Mouse (Mus musculus) 3134 (cell line): ENCODE data around the gene Edn1.
A peak's percentile ranks its signal among the peaks of the same experiment; 100 is the strongest.

Source experiments
- DNase-seq: peaks from one replicate; pipeline ENCODE4 v3.0.0-alpha.2; 2011; ENCODE audit warnings: low spot score; ENCODE audit not compliant: insufficient read length; ENCODE audit errors: extremely low read depth

Gene Edn1

DNA sequence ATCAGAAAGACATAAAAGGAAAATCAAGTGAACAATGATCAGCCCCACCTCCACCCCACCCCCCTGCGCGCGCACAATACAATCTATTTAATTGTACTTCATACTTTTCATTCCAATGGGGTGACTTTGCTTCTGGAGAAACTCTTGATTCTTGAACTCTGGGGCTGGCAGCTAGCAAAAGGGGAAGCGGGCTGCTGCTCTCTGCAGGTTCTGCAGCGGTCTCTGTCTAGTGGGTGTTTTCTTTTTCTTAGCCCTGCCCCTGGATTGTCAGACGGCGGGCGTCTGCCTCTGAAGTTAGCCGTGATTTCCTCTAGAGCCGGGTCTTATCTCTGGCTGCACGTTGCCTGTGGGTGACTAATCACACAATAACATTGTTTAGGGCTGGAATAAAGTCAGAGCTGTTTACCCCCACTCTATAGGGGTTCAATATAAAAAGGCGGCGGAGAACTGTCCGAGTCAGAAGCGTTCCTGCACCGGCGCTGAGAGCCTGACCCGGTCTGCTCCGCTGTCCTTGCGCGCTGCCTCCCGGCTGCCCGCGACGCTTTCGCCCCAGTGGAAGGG is at the start of gene Edn1:
Gene Edn1 (plus strand): TSS at position 316 of the 561 bp plus-strand sequence.
- DNase-seq = peak; percentile 62

DNA sequence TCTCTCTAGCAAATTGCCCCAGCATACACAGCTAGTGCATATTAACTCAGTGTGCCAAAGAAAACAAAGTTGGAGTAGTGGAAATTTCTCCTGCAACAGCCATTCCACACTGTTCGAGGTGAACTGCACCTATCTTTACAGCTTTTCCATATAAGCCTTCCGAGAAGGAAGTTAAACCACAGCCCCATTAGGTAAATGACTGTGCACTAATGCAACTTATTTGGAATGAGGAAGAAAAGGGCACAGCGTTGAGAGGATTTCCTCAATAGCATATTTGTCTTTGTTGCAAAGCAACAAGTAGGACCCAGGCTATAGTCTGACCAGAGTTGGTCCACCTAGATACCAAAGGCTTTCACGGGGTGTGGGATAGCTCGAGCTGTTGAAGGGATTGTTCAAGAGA is 47.5 kb upstream of the Edn1 start:
- no peak for DNase-seq

DNA sequence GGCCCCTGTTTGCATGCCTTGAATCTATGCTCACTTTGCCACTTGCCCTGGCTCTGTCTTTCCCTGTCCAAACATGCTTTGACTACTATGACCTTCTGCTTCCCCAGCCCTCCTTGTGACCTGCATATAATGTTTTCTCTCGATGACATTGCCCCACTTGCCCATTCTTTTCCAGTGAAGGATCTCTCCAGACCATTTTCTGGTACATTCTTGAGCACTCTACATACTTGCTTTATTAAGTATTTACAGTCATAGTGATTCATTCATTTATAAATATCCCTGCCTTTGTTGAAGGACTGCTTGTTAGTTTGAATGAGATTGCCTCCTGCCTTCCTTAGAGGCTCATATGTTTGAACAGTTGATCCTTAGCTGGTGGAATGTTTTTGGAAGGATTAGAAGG is 46.2 kb upstream of the Edn1 start:
- no peak for DNase-seq

DNA sequence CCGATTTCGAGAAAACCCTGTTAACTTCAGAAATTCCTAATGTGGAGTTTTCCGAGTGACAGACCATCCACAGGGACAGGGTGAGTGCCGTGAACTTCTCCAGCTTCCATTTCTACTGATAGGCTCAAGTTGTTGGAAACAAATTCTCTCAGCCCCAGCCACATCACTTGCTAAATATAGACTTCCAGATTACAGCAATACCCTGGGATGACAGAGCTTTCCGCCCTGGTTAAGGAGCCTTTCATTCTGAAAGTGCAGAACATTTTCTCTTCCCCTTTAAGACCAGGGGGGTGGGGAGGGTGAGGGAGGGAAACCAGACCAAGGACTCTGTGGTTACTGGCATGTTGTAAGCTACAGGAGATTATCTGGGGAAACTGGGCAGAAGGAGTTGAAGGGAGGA is 42.9 kb upstream of the Edn1 start:
- no peak for DNase-seq

DNA sequence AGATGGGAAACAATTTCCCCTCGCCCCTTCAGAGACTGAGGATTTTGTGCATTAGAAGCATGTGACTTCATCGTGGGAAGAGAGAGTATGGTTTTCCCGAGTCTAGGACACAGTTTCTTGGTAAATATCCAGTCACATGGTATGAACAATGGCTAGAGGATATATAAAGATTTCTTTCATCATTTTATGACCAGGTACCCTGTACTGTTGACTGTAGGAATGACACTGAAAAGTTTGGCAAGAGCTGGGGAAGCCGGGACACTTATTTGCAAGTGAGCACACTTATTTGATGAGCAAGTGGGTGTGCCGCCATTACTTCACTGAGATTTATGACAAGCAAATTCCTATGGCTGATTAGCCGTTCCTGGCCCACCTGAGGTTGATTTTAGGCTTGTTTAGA is 40.6 kb upstream of the Edn1 start:
- DNase-seq = no peak

DNA sequence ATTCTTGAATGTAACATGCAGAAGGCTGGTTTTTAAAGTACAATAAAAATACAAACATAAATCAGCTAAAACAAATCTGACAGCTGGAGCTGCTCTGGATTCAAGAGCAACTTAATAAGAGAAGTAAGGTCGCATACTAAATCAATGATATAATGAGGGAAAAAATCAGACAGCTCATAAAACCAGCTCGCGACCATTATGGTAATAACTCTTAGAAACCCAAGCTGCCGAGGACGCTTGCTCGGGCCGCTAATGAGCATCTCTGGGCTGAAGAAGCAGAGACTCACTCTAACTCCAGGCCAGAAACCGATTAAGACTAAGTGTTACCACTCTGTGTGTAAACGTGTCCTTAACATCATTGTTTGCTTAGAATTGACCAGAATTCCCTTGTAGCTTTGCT is 31.2 kb upstream of the Edn1 start:
- DNase-seq = no peak

DNA sequence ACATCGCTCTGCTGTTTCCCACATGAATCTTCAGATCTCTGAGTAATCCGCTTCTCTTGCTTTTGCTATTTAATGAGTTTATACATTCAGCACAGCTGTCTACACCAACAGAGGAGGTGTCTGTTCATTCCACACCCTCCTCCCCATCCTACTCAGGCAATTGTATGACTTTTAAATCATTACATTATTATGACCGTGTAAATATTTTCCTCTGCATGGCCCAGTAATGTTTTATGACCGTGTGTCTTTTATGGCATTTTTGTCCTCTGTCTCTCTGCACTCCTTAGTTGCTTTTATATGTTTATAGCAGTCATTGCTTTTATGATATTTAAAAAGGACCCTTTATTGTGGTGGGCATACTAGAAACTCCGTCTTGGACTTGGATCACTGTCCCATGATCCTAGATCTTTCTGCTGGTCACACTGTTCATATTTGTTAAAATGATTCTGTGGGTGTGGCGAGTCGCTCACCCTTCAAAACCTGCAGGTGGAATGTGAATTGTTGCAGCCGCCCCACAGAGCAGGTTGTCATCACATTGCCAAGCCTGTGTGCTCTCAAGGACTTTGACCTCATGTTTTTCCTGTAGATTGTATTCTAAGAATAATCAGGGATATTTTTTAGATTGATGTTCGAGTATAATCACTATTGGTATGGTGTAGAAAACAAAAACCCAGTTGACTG is 24.4 kb upstream of the Edn1 start:
- no peak for DNase-seq

DNA sequence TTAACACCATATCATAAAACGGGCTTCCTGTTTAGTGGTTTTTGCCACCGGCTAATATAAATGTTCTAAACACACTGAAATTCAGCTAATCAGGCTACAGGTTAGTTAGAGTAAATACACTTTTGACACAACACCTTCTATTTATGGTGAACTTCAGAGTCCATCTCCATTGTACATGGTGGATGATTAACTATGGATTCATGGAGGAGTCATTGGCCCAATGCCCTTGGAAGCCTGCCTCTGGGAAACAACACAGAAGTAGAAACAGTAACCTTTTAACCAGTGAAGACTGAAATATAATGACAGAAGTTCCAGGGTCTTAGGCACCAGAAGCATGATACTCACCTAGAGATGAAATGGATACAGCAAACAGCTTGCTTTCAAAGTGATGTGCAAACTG is 23.5 kb upstream of the Edn1 start:
- no peak for DNase-seq

DNA sequence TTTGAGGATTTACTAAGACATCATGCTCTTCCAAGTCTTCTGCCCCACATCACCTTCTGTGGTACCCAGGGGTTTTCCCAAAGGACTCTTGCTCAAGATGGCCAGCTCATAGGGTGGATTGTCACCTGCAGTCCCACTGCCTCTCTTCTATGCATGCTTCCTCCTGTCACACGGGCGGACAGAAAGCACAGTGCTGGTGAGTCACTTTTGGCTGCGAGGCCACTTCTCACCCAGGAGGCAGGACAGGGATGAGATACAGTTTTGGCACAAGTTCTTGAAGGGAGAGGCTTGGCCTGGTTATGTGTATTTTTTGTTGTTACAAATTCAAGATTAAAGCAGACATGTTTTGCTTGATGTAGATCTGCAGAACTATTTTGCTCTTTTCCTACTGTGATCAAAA is 15.4 kb upstream of the Edn1 start:
- peak; percentile 52 for DNase-seq

DNA sequence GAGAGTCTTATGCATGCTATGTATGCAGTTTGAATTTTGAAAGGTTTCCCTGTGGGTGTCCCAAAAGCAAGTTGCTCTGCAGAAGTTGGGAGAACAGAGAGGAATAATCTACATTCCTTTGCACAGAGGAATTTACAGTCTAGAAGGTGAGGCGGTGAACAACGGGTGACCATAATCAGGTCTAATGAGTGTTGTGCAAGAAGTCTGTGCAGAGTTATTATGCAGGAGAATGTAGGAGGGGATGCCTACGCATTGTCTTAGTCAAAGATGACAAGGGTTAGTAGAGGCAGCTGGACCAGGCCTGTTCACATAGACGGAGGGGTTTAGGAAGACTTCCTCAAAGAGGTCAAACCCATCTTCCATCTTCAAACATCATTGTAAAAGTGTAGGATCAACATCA is 14.5 kb upstream of the Edn1 start:
- DNase-seq = no peak

DNA sequence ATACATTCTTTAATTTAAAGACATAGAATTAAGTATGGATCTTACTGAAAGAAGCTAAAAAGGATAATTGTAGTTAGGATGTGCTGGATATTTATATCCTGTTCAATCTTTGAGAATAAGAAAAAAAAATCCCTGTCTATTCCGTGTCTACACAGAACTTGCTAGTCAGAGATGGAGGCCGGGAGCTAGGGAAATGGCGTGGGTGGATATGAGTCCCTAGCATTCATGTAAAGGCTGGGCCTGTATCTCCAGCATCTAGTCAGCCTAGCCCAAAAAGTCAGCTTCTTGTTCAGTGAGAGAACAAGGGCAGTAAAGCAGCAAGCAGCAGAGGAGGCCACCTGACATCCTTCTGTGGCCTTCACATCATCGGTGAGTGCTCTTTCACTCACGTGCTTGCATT is 8.7 kb upstream of the Edn1 start:
- DNase-seq = no peak

DNA sequence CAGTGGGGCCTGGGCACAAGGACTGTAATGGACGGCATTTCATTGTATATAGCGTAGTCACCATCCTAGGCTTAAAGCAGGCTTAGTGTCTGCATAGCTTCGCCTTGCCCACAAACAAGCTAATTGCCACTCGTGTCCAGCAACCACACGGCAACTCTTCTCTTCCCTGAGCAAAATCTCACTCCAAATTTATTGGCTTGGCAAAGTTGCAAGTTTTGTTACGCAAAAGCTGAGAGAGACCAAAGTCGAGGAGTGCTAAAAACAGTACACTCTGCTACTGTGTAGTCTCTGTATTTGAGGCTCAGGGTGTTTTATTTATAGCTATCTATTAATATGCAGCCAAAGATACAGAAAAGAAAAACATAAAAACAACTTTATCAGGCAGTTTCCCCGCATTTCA is 3.0 kb upstream of the Edn1 start:
- no peak for DNase-seq

DNA sequence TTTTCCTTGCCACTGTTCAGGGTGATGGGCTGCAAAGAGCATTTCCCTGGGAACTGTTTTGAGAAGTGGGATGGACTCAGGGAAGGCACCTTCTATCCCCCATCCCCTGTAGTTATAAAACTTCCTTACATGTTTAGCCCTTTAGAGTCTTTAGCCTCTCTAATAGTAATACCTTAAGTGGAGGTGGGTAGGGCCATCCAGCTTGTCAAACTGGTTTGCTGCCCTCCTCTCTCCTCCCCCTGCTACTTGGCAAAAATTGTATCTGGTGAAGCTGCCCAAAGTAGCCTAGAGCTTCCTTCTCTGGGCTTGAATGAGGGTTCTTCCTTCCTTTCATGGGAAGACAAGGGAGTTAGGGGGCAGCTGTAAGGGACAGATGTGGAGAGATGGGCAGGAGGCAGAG is 2.5 kb upstream of the Edn1 start:
- DNase-seq = no peak

DNA sequence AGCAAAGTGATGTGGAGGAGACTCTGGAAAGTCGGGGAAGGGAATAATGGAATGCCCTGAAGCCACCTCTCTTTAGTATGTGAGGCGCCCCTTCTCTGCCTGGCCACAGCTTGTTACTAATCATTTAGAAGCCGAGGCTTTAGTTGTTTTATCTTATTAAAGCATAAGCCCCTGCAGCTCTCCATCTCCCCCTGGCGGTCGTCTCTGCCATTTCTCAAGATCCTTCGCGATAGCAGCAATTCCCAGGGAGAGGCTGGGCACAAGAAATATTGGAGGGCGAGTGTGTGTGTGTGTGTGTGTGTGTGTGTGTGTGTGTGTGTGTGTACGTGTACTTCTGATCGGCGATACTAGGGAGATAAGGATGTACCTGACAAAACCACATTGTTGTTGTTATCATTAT is 709 bp upstream of the Edn1 start:
- peak; percentile 50 for DNase-seq

DNA sequence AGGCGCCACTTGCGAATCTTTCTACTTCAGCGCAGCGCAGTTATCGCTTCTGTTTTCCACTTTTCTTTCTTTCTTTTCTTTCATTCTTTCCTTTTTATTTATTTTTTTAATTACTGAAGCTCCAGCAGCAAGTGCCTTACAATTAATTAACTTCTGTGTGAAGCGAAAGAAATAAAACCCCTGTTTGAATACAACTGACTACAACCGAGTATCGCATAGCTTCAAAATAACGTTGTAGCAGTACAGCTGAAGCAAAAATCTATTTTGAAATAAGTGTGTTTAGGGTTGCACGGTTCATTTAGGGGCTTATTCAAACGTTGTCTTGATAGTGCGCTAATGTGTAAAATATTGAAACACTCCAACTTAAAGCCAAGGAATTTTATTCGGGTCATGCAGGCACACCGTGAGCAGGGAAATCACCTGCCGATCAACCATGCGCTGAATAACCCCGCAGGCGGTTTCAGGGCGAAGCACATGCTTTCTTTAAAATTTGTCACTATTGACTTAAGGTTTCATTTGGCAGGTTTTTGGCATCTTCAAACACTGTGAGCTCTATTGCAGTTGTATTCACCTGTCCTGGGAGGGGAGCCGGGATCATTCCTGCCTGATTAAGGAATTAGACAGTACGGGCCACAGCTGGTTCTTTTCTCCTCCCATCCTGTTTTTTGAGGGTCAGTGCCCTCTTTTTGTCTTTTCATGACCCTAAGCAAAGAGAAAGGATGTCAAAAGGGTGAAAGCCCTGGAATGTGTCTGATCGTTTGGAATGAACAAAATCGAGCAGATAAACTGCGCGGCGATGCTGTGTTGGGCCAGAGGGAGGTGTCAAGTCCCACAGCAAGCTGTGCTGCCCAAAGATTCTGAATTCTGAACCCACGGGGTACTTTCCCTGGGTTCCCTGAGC is 935 bp downstream of the Edn1 start:
- no peak for DNase-seq

DNA sequence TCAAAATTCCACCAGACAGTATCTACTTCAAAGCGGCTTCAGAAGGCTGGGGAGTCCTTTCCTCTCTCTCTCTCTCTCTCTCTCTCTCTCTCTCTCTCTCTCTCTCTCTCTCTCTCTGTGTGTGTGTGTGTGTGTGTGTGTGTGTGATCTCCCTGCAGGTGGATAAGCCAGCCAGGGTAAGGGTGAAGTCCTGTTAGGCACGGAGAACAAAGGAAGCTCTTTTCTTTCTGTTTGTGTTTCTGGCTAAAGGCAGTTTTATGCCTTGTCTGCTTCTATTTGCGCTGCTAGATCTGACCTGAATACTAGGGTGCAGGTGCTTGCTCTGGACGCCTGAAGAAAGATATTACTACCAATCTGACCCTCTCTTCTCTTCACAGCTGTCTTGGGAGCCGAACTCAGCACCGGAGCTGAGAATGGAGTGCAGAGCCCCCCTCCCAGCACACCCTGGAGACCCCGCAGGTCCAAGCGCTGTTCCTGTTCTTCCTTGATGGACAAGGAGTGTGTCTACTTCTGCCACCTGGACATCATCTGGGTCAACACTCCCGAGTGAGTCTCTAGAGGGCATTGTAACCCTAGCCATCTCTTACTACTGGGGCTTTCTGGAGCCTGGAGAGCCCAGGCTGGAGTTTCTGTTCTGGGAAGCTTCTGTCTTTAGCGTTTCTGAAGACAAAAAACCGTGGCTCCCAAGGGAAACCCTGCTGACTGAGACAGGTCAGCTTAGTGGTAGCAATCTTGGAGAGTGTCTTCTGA is 2.1 kb downstream of the Edn1 start:
- DNase-seq = peak; percentile 41

DNA sequence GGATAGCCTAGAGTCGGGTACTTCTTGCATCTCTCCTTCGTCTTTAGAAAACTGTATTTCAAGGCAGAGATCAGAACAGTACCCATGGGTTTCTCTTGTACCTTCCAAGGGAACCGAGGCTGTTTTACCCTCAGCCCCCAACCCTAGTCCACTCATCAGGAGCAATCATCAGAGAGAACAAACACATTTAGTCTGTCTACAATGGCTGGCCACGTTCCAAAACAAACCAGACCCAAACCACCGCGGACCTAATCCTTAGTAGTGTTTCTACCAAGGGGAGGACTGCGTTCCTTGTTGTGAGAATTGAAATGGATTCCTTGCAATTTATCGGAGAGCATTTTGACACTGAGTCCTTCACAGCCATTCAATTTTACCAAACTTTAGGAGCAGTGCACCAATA is 2.9 kb downstream of the Edn1 start:
- DNase-seq = no peak

DNA sequence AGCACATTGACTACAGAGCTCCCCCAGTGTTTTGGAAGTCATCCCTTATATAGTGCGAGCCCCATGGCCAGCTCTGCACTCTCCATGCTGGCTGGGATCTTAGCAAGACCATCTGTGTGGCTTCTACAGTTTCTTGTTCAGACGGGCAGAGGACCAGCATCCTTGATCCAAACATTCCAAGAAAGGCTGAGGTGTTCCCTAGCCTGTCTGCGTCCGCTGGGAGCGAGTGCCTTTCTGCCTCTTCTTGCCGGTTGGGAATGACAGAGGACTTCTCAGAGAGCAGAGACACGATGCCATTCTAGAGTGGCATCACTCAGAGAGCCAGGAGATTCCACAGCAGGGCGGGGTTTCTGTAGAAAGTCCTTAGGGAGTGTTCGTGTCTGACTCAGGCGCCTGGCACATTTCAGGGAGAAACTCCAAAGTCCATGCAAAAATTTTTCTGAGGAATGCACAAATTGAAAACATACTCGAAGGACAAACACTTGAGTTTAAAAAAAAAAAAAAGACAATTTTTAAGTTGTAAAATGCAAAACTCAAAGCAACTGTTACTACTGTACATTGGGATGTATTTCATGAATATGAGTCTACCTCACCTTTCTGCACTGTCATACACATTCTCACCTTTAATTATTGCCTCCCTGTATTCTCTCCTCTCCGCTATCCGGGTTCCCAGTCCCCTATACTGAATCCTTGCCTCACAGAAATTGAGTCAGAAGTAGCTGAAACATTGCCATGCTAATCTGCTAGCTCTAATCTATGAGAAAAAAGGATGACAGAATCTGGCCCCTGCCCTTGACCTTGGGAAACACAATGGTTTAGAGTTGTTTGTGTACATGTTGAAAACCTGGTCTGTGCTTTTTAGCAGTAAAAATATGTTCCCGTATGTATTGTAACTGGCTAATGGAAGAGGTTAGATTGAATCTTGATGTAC is 5.9 kb downstream of the Edn1 start:
- peak; percentile 73 for DNase-seq

DNA sequence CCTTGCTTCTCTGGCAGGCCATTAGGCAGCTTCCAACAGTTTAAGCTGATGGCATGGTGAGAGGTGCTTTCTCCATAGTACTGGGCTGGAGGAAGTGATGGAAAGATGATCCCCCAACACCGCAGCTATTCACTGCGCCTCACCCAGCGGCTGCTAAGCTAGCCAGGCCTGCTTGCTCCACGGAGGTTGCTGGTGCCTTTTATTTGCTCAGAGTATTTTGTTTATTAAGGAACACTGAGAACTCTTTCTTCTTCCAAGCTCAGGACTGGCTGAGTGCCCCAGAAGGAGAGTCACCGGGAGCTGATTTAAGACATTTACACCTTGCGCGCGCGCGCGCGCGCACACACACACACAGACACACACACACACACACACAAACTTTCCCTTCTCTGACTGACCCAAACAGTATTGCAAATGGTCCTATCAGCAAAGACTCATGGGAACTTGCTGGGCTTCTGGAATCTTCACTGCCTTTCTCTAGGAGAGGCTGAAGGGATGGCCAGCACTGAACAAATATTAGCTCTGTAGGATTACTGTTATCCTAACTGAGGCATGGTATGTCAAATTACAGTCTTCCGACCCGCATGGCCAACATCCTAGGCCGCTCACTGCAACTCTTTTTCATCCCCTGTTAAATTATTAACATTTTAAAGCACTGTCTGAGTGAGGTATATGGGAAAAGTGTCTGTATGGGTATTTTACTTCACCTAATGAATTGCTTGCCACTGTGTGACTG is 7.3 kb downstream of the Edn1 start:
- DNase-seq = no peak
